Mouse (Mus musculus): ENCODE results near the gene Mrpl48. TPM values are rescaled to one million over a fixed set of nuclear protein-coding genes. Genes with fewer than 3 reads are reported as not detected.
A peak's percentile ranks its signal among the peaks of the same experiment; 100 is the strongest.
"Not testable (repeated sequence)": the region's sequence is repeated elsewhere in the genome, so short reads cannot be mapped to it uniquely, and the experiment has no call there.

Gene Mrpl48
- polyA plus RNA-seq, 2 experiments from 2014 or later = 74.2 to 77.0 TPM

DNA sequence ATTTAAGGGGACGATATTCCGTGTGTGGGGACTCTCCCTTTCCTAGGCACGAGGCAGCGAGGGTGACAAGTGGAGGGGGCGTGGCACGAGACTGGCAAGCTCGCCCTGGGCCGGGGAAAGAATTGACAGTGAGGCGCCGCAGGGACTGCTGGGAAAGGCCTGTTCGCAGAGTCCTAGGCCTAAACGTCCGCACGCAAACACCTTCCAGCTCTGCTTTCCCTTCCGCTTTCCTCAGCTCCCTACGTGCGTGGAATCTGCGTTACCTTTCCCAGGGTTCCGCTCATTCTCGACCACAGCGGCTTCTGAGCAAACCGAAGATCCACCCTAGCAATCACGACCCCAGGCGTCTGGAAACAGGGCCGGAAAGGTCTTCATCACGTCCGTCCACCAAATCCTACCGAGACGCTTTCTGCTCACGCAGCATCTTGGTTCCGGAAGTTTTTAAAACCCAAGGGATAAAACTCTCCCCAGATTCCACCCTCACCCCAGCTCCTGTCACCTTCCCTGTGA, 25.3 kb downstream of the Mrpl48 start:
- peak; percentile 96 for ATAC-seq

DNA sequence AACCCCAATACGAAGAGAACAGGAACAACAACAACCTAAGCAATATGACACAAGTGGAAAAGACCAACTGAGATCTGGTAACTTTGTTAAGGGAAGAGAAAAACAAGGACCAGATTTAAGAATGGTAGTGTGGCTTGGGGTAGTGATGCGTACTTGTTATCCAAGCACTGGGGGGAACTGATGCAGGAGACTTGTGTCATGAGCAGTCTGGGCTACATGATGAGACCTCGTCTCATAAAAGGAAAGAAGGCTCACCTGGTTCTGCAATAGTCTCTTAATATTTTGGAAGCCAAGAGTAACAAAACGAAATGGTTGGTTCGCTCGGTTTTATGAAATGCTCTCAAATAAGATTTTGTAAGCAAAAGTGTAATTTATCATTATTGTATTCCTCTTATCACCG, 25.9 kb downstream of the Mrpl48 start:
- no peak for ATAC-seq

DNA sequence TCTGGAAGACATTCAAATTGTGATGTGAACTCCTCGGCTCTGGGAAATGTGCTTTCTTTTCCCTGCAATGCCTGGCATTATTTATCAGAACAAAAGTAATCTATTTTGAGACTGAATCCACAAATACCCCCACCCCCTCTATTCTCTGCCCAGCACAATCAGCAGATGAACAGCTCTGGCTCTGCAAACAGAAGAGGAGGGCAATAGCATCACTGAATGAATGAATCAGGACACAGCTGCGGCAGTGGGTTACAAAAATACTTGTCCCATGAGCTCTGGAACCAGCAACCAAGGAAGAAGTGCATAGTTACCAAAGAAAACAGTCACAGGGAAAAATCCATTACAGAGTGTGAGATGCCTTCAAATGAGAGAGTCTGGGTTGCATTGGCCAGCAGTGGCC, 29.3 kb downstream of the Mrpl48 start:
- no peak for ATAC-seq

DNA sequence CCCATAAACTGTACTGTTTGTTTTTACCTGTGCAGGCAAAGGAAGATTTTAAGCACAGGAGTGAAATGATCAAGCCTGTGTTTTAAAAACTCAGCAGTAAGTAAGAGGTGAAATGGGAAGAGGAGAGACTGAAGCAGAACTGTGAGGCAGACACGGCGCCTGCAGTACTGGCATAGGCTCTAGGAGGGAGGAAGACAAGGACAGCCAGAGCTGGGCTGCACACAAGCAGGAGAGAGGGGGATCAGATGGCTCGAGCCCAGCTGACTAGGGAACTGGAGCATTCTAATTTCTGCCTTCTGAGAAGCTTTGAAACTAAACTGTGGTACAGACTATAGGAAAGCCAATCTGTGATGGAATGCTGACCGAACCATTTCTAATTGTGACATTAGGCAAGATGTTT, 35.4 kb downstream of the Mrpl48 start:
- ATAC-seq = no peak

DNA sequence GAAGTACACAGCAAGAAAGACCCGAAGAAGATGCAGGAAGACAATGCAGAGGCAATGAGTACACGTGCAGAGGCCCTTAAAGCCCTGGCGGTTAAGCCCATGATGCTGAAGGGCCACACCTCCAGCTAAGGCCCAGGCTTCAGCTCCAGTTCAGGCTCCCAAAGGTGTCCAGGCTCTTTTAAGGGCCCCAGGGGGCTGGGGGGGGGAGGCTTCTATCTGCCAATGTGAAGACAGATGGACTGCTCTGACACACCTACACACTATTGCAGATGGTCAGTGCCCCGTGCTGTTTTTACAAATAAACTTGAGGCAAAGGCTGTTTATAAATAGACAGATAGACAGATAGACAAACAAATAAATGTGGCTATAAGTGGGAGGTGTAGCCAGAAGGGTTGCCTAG, 36.0 kb downstream of the Mrpl48 start:
- no peak for ATAC-seq

DNA sequence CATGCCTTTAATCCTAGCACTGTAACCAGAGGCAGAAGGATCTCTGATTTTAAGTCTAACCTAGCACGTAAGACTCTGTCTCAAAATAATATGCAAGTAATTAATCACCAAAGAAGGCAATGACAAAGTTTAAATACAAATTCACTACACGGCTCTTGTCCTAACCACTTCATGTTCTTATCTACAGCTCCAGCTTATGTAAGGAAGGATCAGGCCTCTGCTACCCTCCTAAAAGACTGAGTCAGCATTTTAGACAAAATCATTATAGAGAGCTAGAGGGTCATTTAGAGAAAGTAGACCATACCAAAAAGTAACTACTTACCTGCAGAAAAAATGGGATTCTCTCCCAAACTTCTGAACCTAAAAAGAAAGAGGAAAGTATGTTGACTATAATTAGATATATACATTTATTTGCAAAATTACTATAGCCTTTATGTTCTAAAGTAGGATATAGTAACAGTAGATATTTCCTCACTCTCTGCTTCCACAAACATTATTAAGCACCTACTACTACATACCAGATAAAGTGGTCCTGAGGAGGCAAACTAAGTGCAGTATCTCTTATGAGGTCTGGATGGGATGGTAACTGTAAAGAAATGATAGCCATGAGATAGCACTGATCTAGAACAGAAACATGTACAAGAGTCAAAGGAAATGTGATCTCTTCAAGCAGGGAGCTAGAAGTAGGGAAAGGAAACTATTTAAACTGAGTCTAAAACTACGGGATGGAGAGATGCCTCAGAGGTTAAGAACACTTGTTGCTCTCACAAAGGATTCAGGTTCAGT, 37.0 kb downstream of the Mrpl48 start:
- no peak for ATAC-seq

DNA sequence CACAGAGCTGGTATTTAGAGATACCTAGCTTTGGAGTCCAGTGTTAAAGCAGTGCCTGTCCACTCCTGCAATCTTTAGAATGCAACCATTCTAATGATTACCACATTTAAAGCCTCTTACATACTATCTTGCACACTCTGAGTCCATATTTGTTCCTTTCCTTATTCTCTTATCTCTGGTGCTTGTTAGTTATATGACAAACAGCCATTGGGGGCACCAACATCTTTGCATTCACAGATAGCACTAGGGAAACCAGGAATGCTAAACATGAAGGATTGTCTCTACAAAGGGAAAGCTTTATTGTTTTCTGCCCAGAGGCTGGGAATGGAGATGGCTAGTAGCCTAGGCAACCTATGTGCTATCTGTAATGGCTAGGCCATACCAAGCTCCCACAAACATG, 38.2 kb downstream of the Mrpl48 start:
- no peak for ATAC-seq

DNA sequence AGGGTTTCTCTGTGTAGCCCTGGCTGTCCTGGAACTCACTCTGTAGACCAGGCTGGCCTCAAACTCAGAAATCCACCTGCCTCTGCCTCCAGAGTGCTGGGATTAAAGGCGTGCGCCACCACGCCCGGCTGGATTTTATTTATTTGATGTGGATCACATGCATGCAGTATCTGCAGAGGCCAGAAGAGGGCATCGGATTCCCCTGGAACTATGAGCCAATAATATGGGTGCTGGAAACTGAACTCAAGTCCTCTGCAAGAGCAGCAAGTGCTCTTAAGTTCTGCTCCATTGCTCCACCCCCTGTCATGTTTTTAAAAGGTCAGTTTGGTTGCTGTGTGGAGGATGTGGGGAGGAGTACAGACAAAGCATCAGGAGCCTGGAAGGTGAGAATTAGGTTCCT, 40.9 kb downstream of the Mrpl48 start:
- not testable (repeated sequence) for ATAC-seq

DNA sequence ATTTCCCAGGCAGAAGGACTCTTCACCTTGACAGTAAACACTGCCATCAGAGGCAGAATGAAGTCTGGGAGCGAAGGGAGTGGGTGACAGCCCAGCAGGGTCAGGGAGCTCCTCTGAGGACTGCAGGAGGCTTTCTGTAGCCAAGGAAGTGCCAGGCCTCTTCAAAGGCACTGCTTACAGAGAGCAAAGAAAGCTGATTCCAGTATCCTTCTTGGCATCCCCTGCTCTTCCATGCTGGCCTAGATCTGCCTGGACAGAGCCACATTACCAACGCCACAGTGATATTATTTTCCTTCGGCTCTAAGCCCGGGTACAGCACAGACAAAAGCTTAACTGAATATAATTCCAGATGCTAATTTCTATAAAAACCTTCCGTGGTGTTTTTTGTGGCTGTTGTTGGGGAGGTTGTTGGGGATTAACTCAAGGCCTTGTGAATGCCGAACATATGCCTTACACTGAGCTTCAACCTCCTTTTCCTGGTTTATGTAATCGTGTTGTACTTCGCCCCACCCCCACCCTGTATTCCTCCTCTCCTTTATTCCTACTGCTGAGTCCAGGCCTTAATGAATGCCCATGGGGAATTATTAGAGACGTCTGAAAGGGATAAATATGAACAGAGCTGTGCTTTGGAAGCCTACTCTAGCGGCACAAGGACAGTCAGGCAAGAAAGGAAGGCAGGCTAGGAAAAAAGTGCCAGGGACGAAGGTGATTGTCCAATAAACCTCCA, 46.1 kb downstream of the Mrpl48 start:
- ATAC-seq = no peak

DNA sequence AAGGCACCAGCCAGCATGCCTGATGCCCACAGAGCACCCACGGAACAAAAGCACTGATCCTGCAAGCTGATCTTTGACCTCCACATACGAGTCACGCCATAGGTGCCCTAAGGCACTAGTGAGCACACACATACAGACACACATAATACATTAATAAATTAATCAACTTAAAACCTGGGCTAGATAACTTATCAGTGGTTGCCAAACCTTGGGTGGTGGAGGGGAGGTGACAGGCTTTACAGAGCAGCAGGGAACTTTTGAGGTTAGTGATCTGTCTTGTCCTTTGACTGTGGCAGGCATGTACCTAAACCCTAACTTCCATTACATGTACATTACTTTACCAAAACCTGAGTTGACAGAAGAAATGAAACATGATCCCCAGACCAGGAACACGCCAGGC, 48.8 kb downstream of the Mrpl48 start:
- ATAC-seq = no peak

DNA sequence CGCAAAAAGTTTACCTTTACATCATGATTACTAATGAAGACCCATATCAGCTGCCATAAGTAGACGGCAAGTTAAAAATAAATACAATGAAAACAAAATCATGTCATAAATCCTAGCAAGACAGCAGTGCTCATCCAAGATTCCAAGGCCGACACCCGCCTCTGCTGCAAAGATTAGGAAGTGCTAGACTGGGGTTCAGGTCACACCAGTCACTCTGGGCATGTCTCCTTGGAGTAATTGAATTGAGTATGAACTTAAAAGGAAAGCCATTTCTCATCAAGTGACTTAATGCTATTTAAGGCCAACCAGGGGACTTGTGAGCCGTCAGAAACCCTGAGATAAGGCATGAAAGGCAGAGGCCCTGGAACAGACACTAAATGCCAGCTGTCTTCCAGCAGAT, 50.9 kb downstream of the Mrpl48 start:
- no peak for ATAC-seq

DNA sequence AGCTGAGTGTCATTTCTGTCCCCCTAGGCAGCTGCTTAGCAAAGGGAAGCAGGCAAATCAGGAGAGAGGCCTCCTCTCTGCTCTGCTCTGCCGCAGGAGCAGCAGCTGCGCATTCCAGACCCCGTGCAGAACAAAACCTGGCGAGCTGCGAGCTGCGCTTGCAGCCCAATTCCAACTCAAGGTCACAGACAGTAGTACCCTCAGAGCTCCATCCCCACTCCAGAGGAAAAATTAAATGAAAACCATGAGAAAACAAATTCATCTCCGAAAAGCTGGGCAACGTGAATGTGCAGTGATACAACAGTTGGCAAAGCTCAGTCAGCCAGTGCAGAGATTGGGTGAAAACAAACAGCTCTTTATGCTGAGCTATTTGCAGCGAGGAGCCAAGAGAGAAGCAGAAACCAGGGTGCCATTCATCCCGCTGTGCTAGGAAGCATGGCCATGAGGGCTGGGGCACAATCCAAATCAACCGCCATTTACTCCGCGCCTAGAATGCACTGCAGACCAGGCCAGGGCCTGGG, 52.6 kb downstream of the Mrpl48 start:
- no peak for ATAC-seq

DNA sequence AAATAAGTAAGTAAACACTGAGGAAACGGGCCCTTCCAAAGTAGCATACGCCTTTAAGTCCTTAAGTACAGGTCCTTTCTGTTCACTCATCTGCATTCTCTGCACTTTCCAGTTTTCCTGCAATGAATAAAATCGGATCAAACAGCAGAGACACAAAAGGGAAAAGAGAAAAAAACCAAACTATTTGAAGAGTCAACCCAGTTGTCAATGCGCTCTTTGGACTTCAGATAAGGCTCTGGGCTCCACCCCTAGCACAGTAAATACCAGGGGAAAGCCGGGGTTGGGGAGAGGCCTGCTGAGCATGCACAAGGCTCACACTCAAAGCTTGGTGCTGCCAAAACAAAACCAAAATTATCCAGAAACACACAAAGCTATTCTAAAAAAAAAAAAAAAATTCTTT, 53.2 kb downstream of the Mrpl48 start:
- ATAC-seq = no peak

DNA sequence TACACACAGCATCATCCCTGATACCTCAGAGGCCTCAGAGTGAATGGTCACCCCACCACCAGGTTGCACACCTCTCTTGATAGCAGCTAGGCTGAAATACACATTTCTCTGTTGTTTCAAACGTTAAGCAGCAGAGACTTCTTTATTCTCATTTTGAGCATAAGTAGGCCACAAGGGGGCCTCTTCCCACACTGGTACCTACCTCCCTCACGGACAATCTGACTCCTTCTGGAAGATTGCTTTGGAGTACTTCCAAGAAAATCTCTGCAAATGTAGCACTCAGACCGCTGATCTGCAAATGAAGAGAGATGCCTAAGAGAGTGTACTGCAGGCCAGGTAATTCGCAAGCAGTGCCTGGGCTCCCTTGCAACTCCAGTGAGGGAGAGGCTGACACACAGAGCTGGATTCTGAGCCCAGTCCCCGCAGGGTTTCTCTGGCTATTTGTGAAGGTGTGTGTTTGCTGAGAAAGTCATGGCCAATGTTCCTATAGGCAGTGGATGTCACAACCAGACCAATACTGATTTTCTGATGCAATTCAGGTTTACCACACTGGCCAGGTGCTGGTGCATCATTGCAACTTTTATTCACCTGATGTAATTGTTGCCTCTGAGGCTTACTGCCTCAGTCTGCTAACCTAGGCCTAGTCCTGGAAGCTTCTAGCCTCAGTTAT, 57.6 kb downstream of the Mrpl48 start:
- ATAC-seq = no peak

DNA sequence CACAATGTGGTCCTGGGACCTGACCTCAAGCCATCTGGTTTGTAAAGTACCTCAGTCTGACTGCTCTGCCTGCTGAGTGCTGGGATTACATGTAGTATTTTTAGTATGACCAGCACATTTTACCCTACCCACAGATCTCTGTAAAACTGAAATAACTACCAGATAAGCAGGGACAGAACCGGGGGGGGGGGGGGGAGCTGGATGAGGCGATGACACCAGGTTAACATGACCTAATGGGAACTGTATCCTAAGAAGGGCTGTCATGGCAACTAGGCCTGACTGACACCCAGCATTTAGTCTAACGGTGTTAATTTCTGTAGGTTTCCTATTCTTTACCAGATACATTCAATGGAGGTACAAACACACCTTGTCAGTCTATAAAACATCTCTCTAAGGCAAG, 58.3 kb downstream of the Mrpl48 start:
- no peak for ATAC-seq

DNA sequence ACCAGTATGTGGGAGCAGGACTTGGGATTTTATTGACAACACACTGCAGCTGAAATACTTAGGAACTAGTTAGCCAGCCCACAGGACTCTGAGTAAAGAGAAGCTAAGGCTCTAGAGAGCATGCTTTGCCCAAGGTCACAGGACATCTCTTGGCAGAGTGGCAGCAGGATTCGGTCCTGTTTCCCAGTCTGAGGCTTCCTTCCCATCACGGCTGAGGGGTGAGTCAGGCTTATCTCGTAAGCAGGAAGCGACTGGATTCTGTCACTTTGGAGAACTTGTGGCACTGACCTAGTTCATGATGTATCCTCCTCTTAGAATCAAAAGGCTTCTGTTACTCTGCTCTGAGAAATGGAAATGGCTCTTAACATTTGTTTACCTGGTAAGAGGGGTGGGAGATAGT, 60.5 kb downstream of the Mrpl48 start:
- ATAC-seq = no peak

DNA sequence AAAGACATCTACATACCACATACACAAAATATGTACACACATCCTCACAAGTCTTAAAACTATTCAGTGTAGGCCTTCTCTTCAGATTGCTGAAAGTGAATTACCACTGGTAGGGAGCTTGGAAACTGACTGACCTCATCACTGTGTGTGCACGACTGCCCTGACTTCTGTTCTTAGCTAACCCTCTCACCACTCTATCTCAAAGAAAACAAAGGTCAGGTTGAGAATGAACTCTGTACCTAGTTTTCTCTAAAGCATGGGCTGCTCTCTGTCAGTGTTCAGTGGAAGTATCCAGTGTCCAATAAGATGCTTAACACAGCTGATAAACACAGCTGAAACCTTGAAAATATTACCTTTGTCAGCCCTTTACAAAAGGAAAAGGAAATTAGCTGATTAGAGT, 63.7 kb downstream of the Mrpl48 start:
- no peak for ATAC-seq

DNA sequence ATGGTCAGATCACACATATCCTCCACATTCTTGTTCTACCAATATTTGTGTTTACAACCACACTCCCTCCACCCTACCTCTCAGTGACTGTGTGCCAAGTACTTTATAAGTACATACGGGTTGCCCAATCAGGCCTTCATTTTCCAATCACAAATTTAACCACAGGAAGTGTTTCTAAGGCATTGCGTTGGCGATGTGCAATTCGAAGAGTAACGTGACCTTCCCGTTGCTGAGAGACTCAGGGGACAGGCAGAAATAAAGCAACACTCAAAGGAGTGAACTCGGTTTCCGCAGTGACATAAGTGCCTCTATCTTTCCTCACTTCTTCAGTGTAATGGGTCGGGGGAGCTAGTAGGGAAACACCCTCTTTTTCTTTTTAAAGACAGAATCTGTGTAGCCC, 68.6 kb downstream of the Mrpl48 start:
- no peak for ATAC-seq

DNA sequence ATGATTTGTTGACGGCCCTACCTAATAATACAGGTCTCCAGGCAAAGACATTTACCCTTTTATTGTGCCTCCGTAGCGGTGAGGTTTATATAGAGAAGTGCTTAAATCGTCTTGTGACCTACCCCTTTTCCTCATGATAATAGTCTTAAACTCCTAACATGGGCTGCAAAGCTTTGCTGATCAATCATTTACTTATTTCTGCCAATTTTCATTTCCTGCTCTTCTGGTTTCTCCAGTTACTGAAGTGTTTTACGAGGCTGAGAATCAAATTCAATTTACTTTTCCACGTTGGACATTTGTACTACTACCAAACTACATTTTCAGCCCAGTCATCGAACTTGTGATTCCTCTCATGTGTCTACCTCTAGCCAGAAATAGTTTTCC, 70.6 kb downstream of the Mrpl48 start:
- no peak for ATAC-seq

DNA sequence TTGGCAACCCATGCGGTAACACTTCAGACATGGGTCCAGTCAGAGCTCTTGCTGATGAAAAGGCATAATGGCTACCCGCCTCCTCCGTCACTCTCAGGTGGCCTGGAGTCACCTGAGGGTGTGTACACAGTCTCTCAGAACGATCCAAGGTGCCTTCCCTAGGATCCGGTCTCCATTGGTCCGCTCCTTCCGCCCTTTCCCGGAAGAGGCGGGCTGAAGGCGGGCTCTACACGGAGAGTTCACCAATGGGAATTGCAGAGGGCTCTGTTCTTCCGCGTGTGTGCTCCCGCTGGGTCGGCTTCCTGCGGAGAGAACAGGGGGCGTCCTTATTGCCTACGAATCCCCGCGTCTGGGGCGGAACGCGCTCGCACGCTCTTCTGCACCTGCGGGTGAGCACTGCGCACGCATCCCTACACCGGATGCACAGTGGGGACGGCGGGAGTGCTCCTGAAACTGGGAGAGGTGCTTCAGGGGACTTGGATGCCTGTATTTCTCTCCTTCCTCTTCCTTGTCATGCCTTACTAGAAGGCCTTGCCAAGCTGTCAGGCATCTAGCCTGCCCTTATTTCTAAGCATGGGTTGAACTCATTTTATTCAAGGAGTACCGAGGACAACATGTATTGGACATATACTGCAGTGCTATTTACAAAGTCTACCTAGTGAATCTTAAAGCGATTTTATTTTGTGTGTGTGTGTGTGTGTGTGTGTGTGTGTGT, 71.1 kb downstream of the Mrpl48 start, which contains the start of gene Coa4:
TSS of gene Coa4 (plus strand) at position 268 of the 715 bp plus-strand sequence.
- ATAC-seq = peak; percentile 100

DNA sequence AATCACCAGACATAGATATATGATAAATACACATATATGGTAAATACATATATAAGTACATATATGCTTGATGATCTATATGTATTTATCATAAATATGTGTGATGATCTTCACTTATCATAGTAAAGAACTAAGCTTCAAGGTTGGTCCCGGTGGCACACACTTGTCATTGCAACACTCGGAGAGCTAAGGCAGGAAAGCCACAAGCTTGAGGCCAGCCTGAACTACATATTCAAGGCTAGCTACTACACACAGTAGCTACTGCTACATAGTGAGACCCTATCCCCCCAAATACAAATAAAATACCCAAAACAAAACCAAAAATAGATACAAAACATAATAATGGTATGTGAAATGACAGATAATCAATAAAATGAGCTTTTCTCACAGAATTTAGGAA, 72.3 kb downstream of the Mrpl48 start:
- no peak for ATAC-seq

DNA sequence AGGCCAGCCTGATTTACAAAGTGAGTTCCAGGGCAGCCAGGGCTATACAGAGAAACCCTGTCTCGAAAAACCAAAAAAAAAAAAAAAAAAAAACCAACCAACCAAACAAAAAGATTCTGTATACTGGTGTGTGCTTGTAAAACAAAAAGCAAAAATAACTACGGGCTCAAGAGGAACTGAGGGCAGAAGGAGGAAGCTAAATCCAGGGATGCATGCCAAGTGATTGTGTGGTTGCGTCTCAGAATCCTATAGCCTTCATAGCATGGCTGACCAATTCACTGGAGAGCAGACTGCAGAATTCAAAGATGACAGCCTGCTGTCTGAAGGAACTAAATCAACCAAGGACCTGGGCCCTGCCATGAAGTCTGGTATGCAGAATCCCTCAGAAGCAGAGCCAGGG, 73.9 kb downstream of the Mrpl48 start:
- no peak for ATAC-seq

DNA sequence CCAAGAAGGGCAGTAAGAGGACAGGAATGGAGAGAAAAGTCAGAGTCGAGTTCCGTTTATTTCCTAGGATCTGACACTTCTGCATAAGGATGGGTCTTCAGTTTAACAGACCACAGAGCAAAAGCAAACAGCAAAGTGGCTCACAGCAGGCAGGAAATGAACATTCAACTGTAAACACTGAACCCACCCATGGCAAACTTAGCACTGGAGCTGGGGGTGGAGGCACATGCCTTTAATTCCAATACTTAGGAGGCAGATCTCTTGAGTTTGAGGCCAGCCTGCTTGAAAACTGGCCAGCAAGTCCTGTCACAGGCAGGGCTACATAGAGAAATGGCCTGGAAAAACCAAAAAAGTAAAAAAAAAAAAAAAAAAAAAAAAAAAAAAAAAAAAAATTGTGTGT, 74.6 kb downstream of the Mrpl48 start:
- ATAC-seq = no peak
